Comparison of ENCODE assay signal across 18 mouse cellular contexts in the genomic region with DNA sequence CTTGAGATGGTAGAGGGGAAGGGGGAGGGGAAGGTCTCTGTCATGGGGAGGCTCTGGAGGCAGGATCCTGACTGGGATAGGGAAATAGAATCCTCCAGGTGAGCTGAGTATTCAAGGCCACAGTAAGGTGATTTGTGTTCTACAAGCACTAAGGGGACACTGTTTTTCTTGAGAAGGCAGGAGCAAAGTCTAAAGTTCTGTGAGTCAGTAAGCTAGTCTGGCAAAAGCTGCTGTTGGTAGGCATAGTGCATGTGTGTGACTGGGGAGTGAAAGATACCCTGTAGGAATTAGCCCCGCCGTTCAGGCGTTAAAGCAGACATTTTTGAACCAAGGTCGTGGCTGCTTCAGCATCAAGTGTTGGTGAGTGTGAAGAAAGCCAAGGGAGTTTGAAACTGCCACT. TPM values are rescaled to one million over a fixed set of nuclear protein-coding genes. Genes with fewer than 3 reads are reported as not detected.
A peak's percentile ranks its signal among the peaks of the same experiment; 100 is the strongest.
DNase-seq lines count a peak whose midpoint lies in the region; ATAC-seq and TF ChIP-seq lines count a peak whose summit lies in the region.
"Not testable (repeated sequence)": the region's sequence is repeated elsewhere in the genome, so short reads cannot be mapped to it uniquely, and the experiment has no call there.
"Had no signal": no experiment of that assay in that cellular context is flagged by ENCODE, and none has a peak within 500 bp of the region (broad histone marks: within the 10 kb centered on the region; RNA-seq: fewer than 3 reads in every experiment).

No protein-coding gene starts in this region.

- in situ Hi-C loops in Patski (cut with MboI; ENCODE audit: low pct_unique_long_range_greater_than_20kb): not testable (repeated sequence)

- H3K9ac ChIP-seq in intestine, embryonic 16.5 days (ENCODE audit: low read depth, low read length): not testable (repeated sequence)

- H3K27me3 ChIP-seq in Patski; intestine, embryonic 16.5 days (replicated peaks; ENCODE audit: control insufficient read depth, insufficient read depth, low read length); kidney, adult 2 months (replicated peaks; ENCODE audit: control insufficient read depth, insufficient read depth, low read length): not testable (repeated sequence)

- H3K9me3 ChIP-seq in intestine, embryonic 16.5 days (ENCODE audit: control insufficient read depth, low read length): not testable (repeated sequence)

- not testable (repeated sequence) for TF ChIP-seq POLR2A in kidney, adult 2 months (IDR thresholded peaks at IDR 0.05; ENCODE audit: low read depth, low read length)

- not testable (repeated sequence) for H3K4me2 ChIP-seq in intestine, embryonic 16.5 days (ENCODE audit: low read depth, low read length)

- H3K27ac ChIP-seq in intestine, embryonic 16.5 days (ENCODE audit: low read length); kidney, adult 2 months (ENCODE audit: insufficient read depth, low read depth, low read length): not testable (repeated sequence)

- 76% methylated on average over 4 of the region's 4 CpGs for WGBS in intestine, embryonic 16.5 days
- WGBS in kidney, adult 2 months: 31% methylated on average over 4 of the region's 4 CpGs

- TF ChIP-seq CTCF in Patski (IDR thresholded peaks at IDR 0.05); kidney, adult 2 months (conservative IDR thresholded peaks at IDR 0.05; ENCODE audit: insufficient read depth, insufficient read length, low read depth, low read length): not testable (repeated sequence)

- not testable (repeated sequence) for H3K4me3 ChIP-seq in intestine, embryonic 16.5 days (ENCODE audit: low read length); kidney, adult 2 months (ENCODE audit: insufficient read depth, low read depth, low read length)

- peak; percentile 15 for ATAC-seq in Patski
- peak; percentile 91 for ATAC-seq in intestine, embryonic 16.5 days

- H3K4me1 ChIP-seq in intestine, embryonic 16.5 days (ENCODE audit: control insufficient read depth, insufficient read depth, low read length); kidney, adult 2 months (ENCODE audit: control insufficient read depth, insufficient read depth, low read length): not testable (repeated sequence)

- not testable (repeated sequence) for H3K36me3 ChIP-seq in intestine, embryonic 16.5 days (ENCODE audit: control insufficient read depth, insufficient read depth, low read length); kidney, adult 2 months (ENCODE audit: control insufficient read depth, insufficient read depth, low read length)

- not testable (repeated sequence) for DNase-seq in Patski (ENCODE audit: low read depth, low spot score)
- DNase-seq in kidney, adult 11 months: peak; percentile 9
- DNase-seq in kidney, adult 2 months: peak; percentile 15
- peak; percentile 17 for DNase-seq in kidney, adult 9 months
- peak; percentile 3 for DNase-seq in kidney, postnatal 14 days

- POLR2A ChIA-PET in Patski (lab: Charles Lee): not testable (repeated sequence)

- CTCF ChIA-PET in Patski (lab: Charles Lee): not testable (repeated sequence)

RNA-seq across cellular contexts. Expression of a gene that starts 23.2 kb away (rescaled TPM):
- not detected for polyA plus RNA-seq in Patski (2021)
- polyA plus RNA-seq in intestine, embryonic 16.5 days (2015; fragmentation: Nextera tagmentation; extraction: Ambion mirVana): not detected in 2 replicates
- polyA plus RNA-seq in kidney, adult 2 months (2012; rRNA removed): not detected in 2 replicates
- polyA plus RNA-seq: adrenal gland, adult 2 months; brain, embryonic 14.5 days; CD4-positive, CD25-positive, alpha-beta regulatory T cell, adult 4 months; embryonic facial prominence, embryonic 11.5 days; embryonic facial prominence, embryonic 13.5 days; embryonic facial prominence, embryonic 15.5 days; erythroblast, embryonic 14.5 days; forebrain, embryonic 10.5 days; forebrain, embryonic 12.5 days; forebrain, embryonic 14.5 days; forebrain, embryonic 16.5 days; G1E had no signal

RNA-seq across cellular contexts. Expression of a gene that starts 32.6 kb away (rescaled TPM):
- polyA plus RNA-seq in Patski (2021): not detected
- polyA plus RNA-seq in intestine, embryonic 16.5 days (2015; fragmentation: Nextera tagmentation; extraction: Ambion mirVana): not detected in 2 replicates
- not detected in 2 replicates for polyA plus RNA-seq in kidney, adult 2 months (2012; rRNA removed)
- polyA plus RNA-seq: adrenal gland, adult 2 months; brain, embryonic 14.5 days; CD4-positive, CD25-positive, alpha-beta regulatory T cell, adult 4 months; embryonic facial prominence, embryonic 11.5 days; embryonic facial prominence, embryonic 13.5 days; embryonic facial prominence, embryonic 15.5 days; erythroblast, embryonic 14.5 days; forebrain, embryonic 10.5 days; forebrain, embryonic 12.5 days; forebrain, embryonic 14.5 days; forebrain, embryonic 16.5 days; G1E had no signal
